Mouse (Mus musculus) CD4-positive helper T cell, adult 2 months (primary cell): ENCODE measurements around the gene Klrb1b.
"Not testable (repeated sequence)": the region's sequence is repeated elsewhere in the genome, so short reads cannot be mapped to it uniquely, and the experiment has no call there.

Experiments used
- DNase-seq: peaks from one replicate; pipeline ENCODE4 v3.0.0-alpha.2; 2012; ENCODE audit warnings: low read depth, missing footprints, low spot score

Klrb1b gene

DNA sequence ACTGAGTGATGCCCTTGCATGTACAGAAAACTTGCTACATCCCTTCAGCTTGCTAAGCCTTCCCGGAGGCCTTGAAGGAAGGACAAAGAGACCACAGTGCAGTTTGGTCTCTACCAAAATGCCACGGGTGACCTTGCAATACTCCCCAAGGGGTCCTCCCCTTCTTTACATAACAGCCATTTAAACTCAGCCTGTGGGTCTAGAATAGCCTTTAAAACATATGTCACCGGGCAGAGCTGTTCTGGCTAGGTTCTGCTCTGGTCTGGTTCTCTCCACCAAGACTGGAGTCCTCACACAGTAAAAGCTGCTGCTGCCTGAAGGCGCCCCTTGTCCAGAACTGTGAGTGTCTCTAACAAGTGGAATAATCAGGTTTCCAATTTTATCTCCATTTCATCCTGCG, 25.4 kb downstream of the Klrb1b start:
- not testable (repeated sequence) for DNase-seq

DNA sequence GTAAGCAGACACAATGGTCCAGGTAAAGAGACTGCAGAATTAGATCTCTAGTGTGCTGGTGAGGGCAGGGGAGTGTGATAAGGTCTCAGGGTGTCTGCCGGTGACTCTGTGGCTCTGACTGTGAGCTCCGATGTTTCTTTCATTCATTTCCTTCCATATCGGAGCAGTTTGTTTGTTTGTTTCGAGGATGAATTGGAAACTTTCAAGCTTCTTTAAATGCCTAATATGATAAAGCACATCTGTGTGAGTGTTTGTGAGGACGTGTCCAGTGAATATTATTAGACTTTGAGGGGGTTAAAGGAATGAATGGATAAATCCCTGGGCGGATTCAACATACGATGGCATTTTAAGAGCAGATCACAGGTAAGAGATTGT, 26.2 kb downstream of the Klrb1b start:
- DNase-seq = no peak

DNA sequence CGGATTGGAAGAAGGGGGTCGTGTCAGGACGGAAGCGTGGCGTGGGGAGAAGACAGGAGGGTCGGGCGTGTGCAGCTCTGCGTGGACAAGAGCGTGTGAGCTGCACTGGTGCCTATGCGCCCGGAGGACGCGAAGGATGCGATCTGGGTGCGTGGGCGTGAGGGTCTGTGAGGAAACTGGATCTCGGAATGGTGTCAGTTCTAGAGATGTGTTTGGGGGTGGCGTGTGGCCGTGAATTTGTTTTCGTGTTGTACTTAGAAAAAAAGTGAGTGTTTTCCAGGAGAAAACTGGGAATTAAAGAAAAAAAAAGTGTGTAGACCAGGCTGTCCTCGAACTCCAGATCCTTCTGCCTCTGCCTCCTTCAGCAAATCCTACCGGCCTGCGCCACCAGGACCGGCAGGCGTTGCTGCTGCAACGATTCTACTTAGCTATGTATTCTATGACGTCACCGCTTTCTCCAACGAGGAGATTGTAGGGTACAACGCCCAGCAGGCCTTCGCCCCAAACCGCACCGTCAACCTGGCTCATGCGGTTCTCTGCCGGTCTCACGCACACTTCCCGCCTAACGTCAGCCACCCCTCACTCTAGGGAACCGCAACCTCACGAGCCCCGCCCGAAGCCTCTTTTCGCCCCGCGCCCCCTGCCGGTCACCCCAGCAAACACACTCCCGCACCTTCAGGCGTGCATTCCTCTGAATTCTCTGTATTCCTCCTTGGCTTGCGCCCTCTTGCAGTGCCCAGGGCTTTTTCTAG, 26.8 kb downstream of the Klrb1b start:
- DNase-seq = peak; percentile 93

DNA sequence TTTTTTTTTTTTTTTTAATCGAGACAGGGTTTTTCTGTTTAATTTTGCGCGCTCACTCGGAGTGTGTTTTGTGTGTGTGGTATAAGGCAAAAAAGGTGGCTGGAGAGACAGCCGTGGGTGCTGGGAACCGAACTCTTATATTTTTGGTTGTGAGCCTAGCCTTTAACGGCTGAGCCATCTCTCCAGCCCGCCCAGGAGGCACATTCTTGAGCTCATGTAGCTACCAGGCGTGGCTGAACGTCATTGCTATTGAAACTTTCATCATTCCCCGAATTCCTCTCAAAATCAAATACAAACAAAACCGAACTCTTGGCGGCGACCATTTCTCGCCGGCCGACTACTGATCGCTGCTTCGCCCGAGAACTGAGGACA, 27.4 kb downstream of the Klrb1b start:
- peak; percentile 84 for DNase-seq

DNA sequence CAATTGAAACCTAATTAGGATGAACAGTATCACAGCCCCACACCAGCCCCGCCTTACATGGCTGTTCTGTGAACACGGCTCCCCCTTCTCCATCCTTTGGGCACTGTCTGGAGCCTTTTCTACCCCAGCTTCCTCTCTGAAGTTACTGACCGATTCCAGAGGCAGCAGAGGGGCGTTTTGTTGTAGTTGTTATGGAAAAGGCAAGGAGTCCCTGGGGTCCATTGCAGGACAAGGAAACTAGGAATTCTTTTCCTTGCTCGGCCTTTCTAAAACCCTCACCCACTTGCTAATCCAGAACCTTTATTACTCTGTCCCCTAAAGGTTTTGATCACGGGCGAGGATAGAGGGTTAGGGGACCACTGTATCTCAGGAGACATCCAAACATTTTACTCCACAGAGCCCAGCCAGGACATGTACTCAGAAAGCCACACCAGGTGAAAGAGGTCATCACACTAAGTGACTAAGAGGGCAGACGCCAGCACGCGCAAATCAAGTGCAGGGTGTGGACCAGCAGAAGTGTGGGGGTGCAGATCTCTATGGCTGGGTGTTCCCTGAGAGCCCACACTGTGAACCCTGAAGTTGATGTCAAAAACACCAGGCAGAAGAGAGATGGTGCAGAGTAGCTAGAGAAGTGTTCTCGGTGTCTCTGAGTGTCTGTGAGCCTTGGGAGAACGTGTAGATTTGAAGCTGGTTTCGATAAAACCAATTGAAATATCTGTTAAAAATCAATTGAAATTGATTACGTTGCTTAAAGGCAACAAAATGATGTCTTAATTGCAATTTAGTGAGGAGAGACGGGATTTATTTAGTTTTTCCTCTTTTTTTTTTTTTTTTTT, 28.0 kb downstream of the Klrb1b start:
- peak; percentile 59 for DNase-seq

DNA sequence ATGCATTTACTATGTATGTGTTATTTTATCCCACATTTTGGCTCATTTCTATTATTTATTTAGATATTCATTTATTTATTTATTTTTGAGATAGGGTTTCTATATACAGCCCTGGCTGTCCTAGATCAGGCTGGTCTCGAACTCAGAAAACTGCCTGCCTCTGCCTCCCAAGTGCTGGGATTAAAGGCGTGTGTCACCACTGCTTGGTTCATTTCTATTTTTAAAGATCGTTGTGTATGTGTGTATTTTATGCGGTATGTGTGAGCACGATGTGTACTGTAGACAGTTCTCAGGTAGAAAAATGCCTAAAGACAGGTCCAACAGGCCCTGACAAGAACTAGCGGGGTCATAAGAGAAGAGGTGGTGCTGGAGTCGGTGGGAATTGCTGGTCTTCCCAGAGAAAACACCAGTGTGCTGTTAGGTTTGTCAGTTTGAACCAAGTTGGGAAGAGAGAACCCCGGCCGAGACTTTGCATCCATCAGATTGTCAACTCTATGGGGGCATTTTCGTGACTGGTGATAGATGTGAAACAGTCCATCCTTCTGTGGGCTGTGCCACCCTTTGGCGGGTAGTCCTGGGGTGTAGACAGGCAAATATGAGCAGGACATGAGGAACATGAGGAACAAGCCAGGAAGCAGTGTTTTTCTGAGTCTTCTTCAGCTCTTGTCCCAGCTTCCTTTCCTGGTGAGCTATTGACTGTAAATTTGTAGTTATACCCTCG, 28.8 kb downstream of the Klrb1b start:
- DNase-seq = no peak

DNA sequence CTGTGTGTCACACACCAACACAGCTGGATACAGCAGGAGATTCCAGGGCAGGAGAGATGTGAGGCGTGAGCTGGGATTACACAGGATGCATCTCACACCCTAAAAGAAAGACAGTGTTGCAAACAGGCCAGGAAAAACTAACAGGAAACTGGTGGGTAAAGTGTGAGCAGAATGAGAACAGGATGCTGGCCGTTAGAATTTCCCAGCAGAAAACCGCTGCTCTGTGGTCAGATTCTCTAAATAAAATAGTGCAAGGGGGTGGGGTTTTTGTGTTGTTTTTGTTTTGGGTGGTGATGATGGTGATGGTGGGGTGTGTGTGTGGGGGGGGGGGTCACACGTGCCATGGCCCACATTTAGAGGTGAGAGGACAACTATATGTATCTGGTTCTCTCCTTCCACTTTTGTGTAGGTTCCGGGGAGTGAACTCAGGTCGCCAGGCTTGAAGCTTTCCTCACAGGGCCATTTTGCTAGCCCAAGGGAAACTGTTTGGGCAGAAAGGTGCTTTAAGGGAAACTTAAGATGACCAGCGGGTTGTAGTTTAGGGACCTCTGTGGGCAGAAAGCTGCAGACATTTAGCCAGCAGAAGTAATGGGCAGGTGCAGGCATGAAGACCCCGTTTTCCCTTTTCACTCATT, 29.7 kb downstream of the Klrb1b start:
- DNase-seq = peak; percentile 82

DNA sequence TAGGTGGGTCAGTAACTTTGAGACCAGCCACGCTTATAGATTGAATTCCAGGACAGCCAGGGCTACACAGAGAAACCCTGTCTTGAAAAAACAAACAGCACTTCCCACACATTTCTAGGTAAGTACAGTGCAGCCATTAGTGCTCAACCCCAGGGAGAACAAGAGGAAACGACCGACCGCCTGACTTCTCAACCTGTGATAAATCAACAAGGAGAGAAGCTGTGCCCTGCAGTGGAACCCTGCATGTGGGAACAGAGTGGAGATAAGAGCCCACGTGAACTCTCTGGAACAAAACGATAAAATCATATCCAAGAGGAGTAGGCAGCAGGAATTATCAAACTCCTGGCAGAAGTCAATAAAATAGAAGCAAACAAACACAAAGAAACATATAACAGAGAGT, 32.4 kb downstream of the Klrb1b start:
- no peak for DNase-seq

DNA sequence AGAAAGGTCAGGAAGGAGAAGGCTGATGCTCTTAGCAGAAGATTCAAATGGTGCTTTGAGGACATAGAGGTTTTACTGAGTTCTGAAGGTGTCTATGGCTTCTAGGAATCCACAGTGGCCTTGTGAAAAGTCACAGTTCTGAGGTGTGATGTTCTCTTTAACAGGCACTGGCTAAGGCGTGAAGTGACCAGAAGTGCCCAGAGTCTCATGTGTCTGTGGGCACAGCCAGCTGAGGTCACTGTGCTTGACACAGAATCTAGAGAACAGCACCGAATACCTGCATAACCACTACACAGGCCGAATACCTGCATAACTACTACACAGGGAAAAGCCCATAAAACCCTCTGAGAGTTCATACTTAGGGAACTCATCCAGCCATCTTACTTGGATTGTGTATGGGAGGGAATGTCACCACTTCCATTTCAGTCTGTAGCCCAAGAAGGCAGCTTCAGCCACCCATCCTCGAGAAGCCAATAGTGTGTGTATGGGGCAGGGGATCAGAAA, 35.6 kb downstream of the Klrb1b start:
- DNase-seq = not testable (repeated sequence)

DNA sequence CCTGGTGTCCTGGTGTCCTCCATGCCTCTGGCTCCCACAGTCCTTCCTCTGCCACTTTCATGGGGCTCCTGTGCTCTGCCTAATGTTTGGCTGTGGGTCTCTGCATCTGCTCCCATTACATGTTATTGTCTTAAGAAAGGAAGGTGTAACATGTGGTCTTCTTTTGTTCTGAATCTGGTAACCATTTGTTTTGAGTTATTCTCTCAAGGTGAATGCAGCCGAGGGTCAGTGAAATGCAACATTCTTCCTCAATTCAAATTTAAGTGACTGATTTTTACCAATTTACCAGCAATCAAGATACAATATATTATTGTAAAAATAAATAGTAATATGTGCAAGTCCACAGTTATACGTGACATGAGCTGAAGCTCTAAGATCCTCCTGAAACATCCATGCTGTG, 37.0 kb downstream of the Klrb1b start, which contains the start of gene Klrb1c:
Gene Klrb1c, minus strand, starts transcription at position 101 of the 400 bp plus-strand sequence.
- DNase-seq = no peak

DNA sequence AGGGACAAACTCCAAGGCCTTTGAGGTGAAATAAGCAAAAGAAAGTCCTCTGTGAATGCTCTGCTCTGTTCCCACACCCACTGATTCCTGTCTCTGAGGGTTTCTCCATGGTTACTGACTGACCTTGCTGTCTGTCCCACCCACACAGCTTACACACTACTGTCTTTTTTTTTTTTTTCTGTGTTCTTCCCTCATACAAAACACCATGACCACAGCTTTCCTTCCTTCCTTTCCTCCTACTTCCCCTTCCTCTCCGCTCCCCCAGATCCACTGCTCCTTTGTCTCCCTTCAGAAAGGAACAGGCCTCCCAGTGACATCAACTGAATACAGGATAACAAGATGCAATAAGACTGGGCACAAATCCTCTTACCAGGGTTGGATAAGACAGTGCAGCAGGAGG, 37.6 kb downstream of the Klrb1b start:
- DNase-seq = no peak

DNA sequence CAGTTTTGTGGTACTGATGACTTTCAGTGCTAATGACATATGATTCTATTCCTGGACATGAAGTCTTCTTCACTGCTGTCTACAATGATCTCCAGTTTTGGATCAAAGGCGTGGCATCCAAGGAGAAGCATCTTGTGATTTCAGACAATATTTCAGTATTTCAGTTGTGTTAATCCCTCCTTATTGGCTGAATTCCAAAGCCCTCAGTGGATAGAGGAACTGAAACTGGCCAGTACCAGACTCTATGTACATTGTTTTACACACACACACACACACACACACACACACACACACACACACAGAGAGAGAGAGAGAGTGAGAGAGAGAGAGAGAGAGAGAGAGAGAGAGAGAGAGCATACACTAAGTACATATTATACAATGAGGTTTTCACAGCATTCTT, 39.7 kb downstream of the Klrb1b start:
- not testable (repeated sequence) for DNase-seq

DNA sequence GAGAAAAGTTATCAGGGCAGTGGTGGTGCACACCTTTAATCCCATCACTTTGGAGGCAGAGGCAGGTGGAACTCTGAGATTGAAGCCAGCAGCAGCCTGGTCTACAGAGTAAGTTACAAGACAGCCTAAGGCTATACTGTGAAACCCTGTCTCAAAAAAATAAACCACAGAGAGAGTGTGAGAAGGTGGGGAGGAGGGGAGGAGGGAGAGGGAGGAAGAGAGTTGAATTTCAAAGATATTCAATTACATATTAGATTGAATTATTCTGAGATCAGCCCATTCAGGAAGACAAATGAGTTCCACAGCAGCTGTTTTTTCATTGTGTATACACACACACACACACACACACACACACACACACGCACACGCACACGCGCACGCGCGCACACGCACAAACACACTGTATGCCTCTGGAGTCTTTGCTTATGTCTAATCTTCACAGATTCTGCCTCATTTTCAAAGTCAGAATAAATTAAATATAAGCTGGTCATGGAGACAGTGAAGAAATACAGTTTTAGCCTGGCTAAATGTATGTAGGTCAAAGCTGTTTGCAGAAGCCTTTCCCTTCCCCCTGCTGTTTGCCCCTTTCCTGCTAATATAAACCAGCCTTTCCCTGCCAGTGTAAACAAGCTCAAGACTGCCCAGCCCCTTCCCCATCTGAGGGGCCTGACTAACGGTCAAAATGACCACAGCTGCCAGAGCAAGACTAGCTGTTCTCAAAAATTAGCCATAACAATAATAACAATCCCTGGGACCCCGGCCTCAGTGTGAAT, 56.5 kb downstream of the Klrb1b start:
- no peak for DNase-seq

DNA sequence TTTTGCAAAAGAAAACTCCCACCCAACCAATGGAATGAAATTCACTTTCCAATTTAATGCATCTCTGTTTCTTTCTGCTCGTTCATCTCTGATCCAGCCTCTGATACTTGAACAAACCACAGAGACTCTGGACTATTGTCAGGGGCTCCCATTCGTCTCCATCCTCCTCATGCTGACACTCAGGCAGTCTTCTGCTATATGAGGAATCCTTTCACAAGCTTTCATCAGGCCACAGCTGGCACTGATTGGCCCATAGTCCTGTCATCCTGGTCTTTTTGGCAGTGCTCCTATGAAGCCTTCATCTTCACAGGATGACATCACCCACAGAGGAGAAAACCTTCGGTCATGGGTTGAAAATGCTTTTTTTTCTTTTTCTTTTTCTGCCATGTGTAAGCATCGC, 58.1 kb downstream of the Klrb1b start:
- DNase-seq = no peak

DNA sequence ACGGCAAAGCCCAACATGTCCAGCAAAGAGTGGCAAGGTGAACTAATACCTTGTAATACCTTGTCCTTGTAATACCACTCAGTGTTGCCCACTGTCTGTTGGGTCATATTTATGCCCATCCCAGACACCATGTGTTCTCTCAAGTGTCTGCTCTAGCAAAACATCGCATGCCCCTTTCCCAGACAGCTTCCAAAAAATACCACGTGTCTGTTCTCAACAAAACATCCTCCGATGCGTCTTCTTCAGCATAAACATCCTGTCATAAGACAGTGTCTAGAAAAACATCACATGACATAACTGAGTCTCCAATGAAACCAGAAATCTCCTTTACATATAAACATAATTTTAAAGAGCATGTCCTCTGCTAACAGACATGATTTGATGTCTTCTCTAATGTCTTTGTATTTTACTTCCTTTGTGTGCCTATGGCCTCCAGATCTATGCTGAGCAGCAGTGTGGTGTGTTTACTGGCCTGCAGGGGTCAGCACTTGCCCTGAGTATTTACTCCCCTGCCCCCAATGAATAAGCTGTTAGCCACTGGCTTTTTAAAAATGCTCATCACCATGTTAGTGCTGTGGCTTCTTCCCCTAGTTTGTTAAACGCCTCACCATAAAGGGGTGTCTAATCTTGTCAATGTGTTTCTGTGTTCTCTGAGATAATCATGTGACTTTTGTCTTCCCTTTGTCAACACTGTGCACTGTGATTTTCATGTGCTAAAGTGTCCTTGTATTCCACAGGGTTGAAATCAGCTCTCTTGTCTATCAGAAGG, 59.5 kb downstream of the Klrb1b start:
- peak; percentile 80 for DNase-seq

DNA sequence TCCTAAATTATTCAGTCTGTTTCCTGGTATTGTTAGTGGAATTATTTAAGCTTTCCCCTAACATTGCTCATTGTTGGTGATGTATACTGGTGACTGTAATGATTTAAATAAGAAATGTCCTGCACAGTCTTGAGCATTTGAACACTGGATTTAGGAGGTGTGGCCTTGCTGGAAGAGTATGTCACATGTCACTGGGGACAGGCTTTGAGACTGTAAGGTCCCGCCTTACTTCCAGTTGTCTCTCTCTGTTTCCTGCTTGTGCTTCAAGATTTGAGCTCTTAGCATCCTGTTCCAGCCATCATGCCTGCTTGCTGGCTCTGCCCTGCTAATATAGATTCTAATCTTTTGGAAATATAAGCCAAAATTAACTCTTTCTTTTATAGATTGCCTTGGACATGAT, 60.9 kb downstream of the Klrb1b start:
- DNase-seq = no peak

DNA sequence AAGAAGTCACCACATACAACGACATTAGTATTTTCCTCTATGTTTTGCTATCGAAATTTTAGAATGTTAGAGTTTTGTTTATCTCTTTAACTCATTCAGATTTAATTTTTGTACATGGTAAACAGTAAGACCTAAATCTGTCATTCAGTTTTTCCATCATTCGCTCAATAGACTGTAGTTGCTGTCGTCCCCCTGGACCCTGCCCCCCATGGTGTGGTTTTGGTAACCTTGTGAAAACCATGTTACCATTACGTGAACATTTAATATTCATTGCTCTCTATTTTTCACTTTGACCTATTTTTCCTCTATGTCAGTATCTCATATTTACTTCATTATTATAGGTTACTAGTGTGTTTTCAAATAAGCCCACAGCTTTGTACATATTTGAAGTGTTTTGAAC, 61.5 kb downstream of the Klrb1b start:
- peak; percentile 35 for DNase-seq

DNA sequence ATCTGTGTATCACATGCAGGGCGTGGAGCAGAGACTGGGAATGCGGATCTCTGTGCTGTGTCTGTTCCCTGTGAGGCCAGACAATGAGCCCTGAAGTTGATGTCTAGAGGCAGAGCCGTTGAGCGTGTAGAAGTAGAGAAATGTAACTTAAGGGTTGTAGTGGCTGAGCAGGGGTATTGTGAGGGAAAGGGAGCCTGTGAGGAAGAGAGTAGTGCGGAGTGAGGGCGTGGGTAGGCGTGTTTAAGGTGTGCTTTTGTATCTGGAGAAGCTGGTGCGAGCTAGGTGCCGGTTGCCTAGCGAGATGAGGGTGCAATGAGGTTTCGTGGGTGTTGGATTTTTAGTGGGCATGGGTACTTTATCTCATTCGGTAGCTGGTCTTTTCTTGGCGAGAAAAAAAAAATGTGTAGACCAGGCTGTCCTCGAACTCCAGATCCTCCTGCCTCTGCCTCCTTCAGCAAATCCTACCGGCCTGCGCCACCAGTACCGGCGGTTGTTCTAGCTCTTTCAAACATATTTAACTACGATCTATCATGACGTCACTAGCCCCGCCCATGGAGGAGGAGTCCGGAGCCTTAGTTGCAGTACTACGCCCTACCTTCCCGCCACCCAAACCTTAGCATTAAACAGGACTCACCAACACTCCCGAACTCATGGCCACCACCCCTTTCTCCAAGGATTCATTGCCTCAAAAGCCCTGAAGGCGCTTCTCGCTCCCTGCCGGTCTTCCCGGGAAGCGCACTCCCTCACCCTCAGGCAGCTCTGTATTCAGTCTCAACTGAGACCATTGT, 62.2 kb downstream of the Klrb1b start:
- peak; percentile 95 for DNase-seq
